Mouse (Mus musculus) ES-Bruce4 (cell line): ENCODE measurements around the gene Dhrs7.

Source experiments
- CTCF ChIP-seq: IDR thresholded peaks from one replicate; pipeline ENCODE4 v1.8.1; 2011; ENCODE audit warnings: low read depth, low read length
- EP300 ChIP-seq: IDR thresholded peaks from 2 replicates; pipeline ENCODE4 v1.6.1; 2011; ENCODE audit warnings: low read depth, low read length; ENCODE audit not compliant: insufficient read depth

DNA sequence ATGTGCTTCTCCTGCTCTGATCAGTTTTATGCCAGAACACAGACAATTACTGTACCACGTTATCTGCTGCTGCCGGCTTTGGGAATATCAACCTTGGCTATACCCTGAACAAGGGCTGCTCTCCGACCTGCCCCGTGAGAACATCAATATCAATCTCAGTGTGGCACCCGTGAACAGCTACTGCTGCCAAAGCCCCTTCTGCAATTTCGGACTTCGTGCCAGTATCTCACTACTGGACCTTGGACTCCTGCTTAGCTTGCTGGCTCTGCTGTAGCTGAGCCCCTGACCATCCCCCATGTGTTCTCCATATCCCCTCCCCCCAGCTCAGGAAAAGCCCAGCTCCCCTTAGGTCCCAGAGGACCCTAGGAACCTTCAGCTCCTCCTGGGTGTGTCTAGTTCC lies 43.9 kb downstream of the Dhrs7 start:
- TF ChIP-seq CTCF, result no peak
- no peak for TF ChIP-seq EP300
